Mouse (Mus musculus): ENCODE measurements around the gene Wbp2nl.
"Not testable (repeated sequence)": the region's sequence is repeated elsewhere in the genome, so short reads cannot be mapped to it uniquely, and the experiment has no call there.

DNA sequence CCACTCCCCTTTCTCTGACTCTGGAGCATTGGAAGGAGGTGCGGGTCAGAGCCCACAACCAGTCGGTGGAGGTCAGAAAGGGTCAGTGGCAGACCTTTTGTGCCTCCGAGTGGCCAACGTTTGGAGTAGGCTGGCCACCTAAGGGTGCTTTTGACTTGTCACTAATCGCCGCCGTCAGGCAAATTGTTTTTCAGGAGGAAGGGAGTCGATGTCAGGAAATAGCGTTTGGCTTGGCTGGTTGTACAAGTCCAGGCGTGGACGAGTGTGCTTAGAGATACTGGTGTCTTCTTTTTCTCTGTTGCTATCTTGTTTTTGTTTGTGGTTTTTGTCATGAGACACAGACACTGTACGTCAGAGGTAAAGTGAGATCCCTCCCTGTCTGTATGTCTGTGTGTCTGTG lies 65.0 kb downstream of the Wbp2nl start:
- not testable (repeated sequence) for TF ChIP-seq CTCF (conservative IDR thresholded peaks at IDR 0.05; ENCODE audit: low read length); POU5F1 (IDR thresholded peaks at IDR 0.05; ENCODE audit: borderline replicate concordance, low read length); NANOG (IDR thresholded peaks at IDR 0.05; ENCODE audit: borderline replicate concordance, low read length)

Data from E14TG2a.4 (cell line).